19 mouse cellular contexts compared by ENCODE assay signal in genomic region chr2:114440943-114441342, GRCm38 (mm10).
A peak's percentile ranks its signal among the peaks of the same experiment; 100 is the strongest.
DNase-seq lines count a peak whose midpoint lies in the region; ATAC-seq lines count a peak whose summit lies in the region.
"Had no signal": no experiment of that assay in that cellular context is flagged by ENCODE, and none has a peak within 500 bp of the region (broad histone marks: within the 10 kb centered on the region; RNA-seq: fewer than 3 reads in every experiment).

No protein-coding gene starts in this region.

- no peak overlapping the region for H3K4me3 ChIP-seq in hindbrain, embryonic 11.5 days (ENCODE audit: low read depth, low read length)
- H3K4me3 ChIP-seq in hindbrain, embryonic 16.5 days (ENCODE audit: low read length) = no peak overlapping the region
- H3K4me3 ChIP-seq in hindbrain, embryonic 14.5 days (replicated peaks; ENCODE audit: low read length) = no peak overlapping the region
- no peak overlapping the region for H3K4me3 ChIP-seq in midbrain, embryonic 15.5 days
- H3K4me3 ChIP-seq: forebrain, embryonic 15.5 days; heart, adult 2 months; heart, embryonic 15.5 days had no signal

- no peaks in the 10 kb centered on the region for H3K36me3 ChIP-seq in hindbrain, embryonic 11.5 days (ENCODE audit: control insufficient read depth, insufficient read depth, low read length)
- no peaks in the 10 kb centered on the region for H3K36me3 ChIP-seq in hindbrain, embryonic 16.5 days (ENCODE audit: control insufficient read depth, insufficient read depth, low read length)
- H3K36me3 ChIP-seq in hindbrain, embryonic 14.5 days (replicated peaks; ENCODE audit: control insufficient read depth, insufficient read depth) = no peaks in the 10 kb centered on the region
- no peaks in the 10 kb centered on the region for H3K36me3 ChIP-seq in midbrain, embryonic 15.5 days (replicated peaks)
- H3K36me3 ChIP-seq: forebrain, embryonic 15.5 days; heart, embryonic 15.5 days had no signal

- DNase-seq in hindbrain, embryonic 11.5 days (ENCODE audit: low spot score) = peak; percentile 37
- DNase-seq in embryo, embryonic 10.5 days (ENCODE audit: low spot score) = peak; percentile 56
- DNase-seq in hindbrain, embryonic 14.5 days (ENCODE audit: low spot score) = no peak
- DNase-seq in heart, adult 18-20 months = no peak
- no peak for DNase-seq in urinary bladder, postnatal 36 days (ENCODE audit: low spot score in 2 of 2)
- DNase-seq in ovary, postnatal 36 days (ENCODE audit: low spot score) = no peak
- DNase-seq: adrenal gland, postnatal 10 days; cerebellum, adult 11-12 months; cerebellum, postnatal 36 days; heart, adult 2 months; layer of hippocampus, postnatal 36 days; lung, embryonic 14.5 days; lung, postnatal 4 days; right cerebral cortex, adult 18-20 months had no signal

- H3K4me2 ChIP-seq in hindbrain, embryonic 11.5 days (replicated peaks; ENCODE audit: low read depth, low read length) = no peak overlapping the region
- H3K4me2 ChIP-seq in hindbrain, embryonic 16.5 days (ENCODE audit: low read length) = no peak overlapping the region
- H3K4me2 ChIP-seq in hindbrain, embryonic 14.5 days (replicated peaks) = no peak overlapping the region
- H3K4me2 ChIP-seq in midbrain, embryonic 15.5 days = no peak overlapping the region
- H3K4me2 ChIP-seq: forebrain, embryonic 15.5 days; heart, embryonic 15.5 days; liver, embryonic 11.5 days; lung, embryonic 14.5 days had no signal

- no peaks in the 10 kb centered on the region for H3K27me3 ChIP-seq in hindbrain, embryonic 11.5 days (ENCODE audit: control insufficient read depth, insufficient read depth, low read length)
- H3K27me3 ChIP-seq in hindbrain, embryonic 16.5 days (replicated peaks; ENCODE audit: control insufficient read depth, insufficient read depth, low read length) = no peaks in the 10 kb centered on the region
- H3K27me3 ChIP-seq in hindbrain, embryonic 14.5 days (ENCODE audit: control insufficient read depth, insufficient read depth, low read length) = no peaks in the 10 kb centered on the region
- no peaks in the 10 kb centered on the region for H3K27me3 ChIP-seq in midbrain, embryonic 15.5 days (replicated peaks)
- H3K27me3 ChIP-seq: forebrain, embryonic 15.5 days; heart, embryonic 15.5 days had no signal

- no peak overlapping the region for H3K9ac ChIP-seq in hindbrain, embryonic 11.5 days (ENCODE audit: low read depth, low read length)
- H3K9ac ChIP-seq in hindbrain, embryonic 16.5 days (ENCODE audit: low read depth, low read length) = no peak overlapping the region
- no peak overlapping the region for H3K9ac ChIP-seq in hindbrain, embryonic 14.5 days
- H3K9ac ChIP-seq in midbrain, embryonic 15.5 days = no peak overlapping the region
- H3K9ac ChIP-seq: forebrain, embryonic 15.5 days; heart, embryonic 15.5 days; lung, embryonic 14.5 days had no signal

- ATAC-seq in hindbrain, embryonic 11.5 days (ENCODE audit: low FRiP score) = peak; percentile 69
- no peak for ATAC-seq in hindbrain, embryonic 16.5 days
- no peak for ATAC-seq in hindbrain, embryonic 14.5 days (ENCODE audit: low FRiP score)
- ATAC-seq in midbrain, embryonic 15.5 days (replicated peaks) = peak; percentile 69; the same call in 1 of the 2 replicates
- ATAC-seq: forebrain, embryonic 15.5 days had no signal

- WGBS in hindbrain, embryonic 11.5 days = 25% methylated on average over 6 of the region's 6 CpGs
- WGBS in hindbrain, embryonic 16.5 days = 26% methylated on average over 6 of the region's 6 CpGs
- WGBS in hindbrain, embryonic 14.5 days = 22% methylated on average over 6 of the region's 6 CpGs
- WGBS in midbrain, embryonic 15.5 days = 43% methylated on average over 6 of the region's 6 CpGs

- no peaks in the 10 kb centered on the region for H3K9me3 ChIP-seq in hindbrain, embryonic 11.5 days (ENCODE audit: control insufficient read depth, low read length)
- no peaks in the 10 kb centered on the region for H3K9me3 ChIP-seq in hindbrain, embryonic 16.5 days (ENCODE audit: control insufficient read depth, low read length)
- H3K9me3 ChIP-seq in hindbrain, embryonic 14.5 days (ENCODE audit: control insufficient read depth, low read length) = no peaks in the 10 kb centered on the region
- H3K9me3 ChIP-seq in midbrain, embryonic 15.5 days = no peaks in the 10 kb centered on the region
- H3K9me3 ChIP-seq: forebrain, embryonic 15.5 days; heart, embryonic 15.5 days had no signal

- H3K4me1 ChIP-seq in hindbrain, embryonic 11.5 days (replicated peaks; ENCODE audit: control insufficient read depth, insufficient read depth, low read length) = no peaks in the 10 kb centered on the region
- H3K4me1 ChIP-seq in hindbrain, embryonic 16.5 days (ENCODE audit: control insufficient read depth, insufficient read depth, low read depth, low read length) = no peaks in the 10 kb centered on the region
- H3K4me1 ChIP-seq in hindbrain, embryonic 14.5 days (replicated peaks; ENCODE audit: control insufficient read depth, insufficient read depth, low read length) = no peaks in the 10 kb centered on the region
- H3K4me1 ChIP-seq in midbrain, embryonic 15.5 days = no peaks in the 10 kb centered on the region
- H3K4me1 ChIP-seq: forebrain, embryonic 15.5 days; heart, embryonic 15.5 days had no signal

- no peak overlapping the region for H3K27ac ChIP-seq in hindbrain, embryonic 11.5 days (ENCODE audit: low read depth, low read length)
- H3K27ac ChIP-seq in hindbrain, embryonic 16.5 days (ENCODE audit: low read depth, low read length) = no peak overlapping the region
- peak overlapping the region; percentile 7; the same call in 1 of the 2 replicates for H3K27ac ChIP-seq in hindbrain, embryonic 14.5 days
- H3K27ac ChIP-seq in midbrain, embryonic 15.5 days = no peak overlapping the region
- H3K27ac ChIP-seq: forebrain, embryonic 15.5 days; heart, adult 2 months; heart, embryonic 15.5 days had no signal

Comparison
In these comparisons a context has a peak if more than half of its experiments do, and no peak if none do; other contexts are left out.
1. ATAC-seq: peak in hindbrain, embryonic 11.5 days (single experiment) and midbrain, embryonic 15.5 days (single experiment); none in hindbrain, embryonic 16.5 days (single experiment) and hindbrain, embryonic 14.5 days (single experiment).
2. DNase-seq: peak in hindbrain, embryonic 11.5 days (single experiment) and embryo, embryonic 10.5 days (single experiment); none in hindbrain, embryonic 14.5 days (single experiment), heart, adult 18-20 months (0 of 2), urinary bladder, postnatal 36 days (0 of 2) and ovary, postnatal 36 days (single experiment).